Mouse (Mus musculus): ENCODE results near the gene Atf6. TPM values are rescaled to one million over a fixed set of nuclear protein-coding genes. Genes with fewer than 3 reads are reported as not detected.

Gene Atf6
- polyA plus RNA-seq, 1 experiment from 2014 or later: 11.5 TPM

- no peak overlapping the region for H3K9ac ChIP-seq (ENCODE audit: low read depth, low read length)
- H3K4me3 ChIP-seq (ENCODE audit: low read depth, low read length): no peak overlapping the region
- no peaks in the 10 kb centered on the region for H3K4me1 ChIP-seq (replicated peaks; ENCODE audit: control insufficient read depth, insufficient read depth, low read length)
- no peaks in the 10 kb centered on the region for H3K9me3 ChIP-seq (ENCODE audit: control insufficient read depth, low read length)
- no peaks in the 10 kb centered on the region for H3K36me3 ChIP-seq (ENCODE audit: control insufficient read depth, insufficient read depth, low read length)
- no peaks in the 10 kb centered on the region for H3K27me3 ChIP-seq (replicated peaks; ENCODE audit: control insufficient read depth, insufficient read depth, low read length)
- no peak for ATAC-seq (replicated peaks; ENCODE audit: low FRiP score)
- H3K27ac ChIP-seq (ENCODE audit: low read depth, low read length): no peak overlapping the region
- H3K4me2 ChIP-seq: no peak overlapping the region
- DNase-seq (ENCODE audit: low spot score): no peak
- WGBS: 73% methylated on average over 1 of the region's 1 CpGs
Observed at GRCm38 (mm10) chr1:170774431-170774830, 93.1 kb downstream of the Atf6 start.

- no peak for ATAC-seq (replicated peaks; ENCODE audit: low FRiP score)
- Histone ChIP-seq H3K9me3 (ENCODE audit: control insufficient read depth, low read length) (no peaks in the 10 kb centered on the region), H3K4me3 (ENCODE audit: low read depth, low read length) (no peak overlapping the region), H3K9ac (ENCODE audit: low read depth, low read length) (no peak overlapping the region), H3K4me1 (replicated peaks; ENCODE audit: control insufficient read depth, insufficient read depth, low read length) (no peaks in the 10 kb centered on the region), H3K27me3 (replicated peaks; ENCODE audit: control insufficient read depth, insufficient read depth, low read length) (no peaks in the 10 kb centered on the region), H3K27ac (ENCODE audit: low read depth, low read length) (no peak overlapping the region), H3K36me3 (ENCODE audit: control insufficient read depth, insufficient read depth, low read length) (no peaks in the 10 kb centered on the region), H3K4me2 (no peak overlapping the region)
- WGBS: 77% methylated on average over 4 of the region's 4 CpGs
- DNase-seq (ENCODE audit: low spot score): no peak
Observed at GRCm38 (mm10) chr1:170773506-170773905, 94.1 kb downstream of the Atf6 start.

- Histone ChIP-seq H3K36me3 (ENCODE audit: control insufficient read depth, insufficient read depth, low read length) (no peaks in the 10 kb centered on the region), H3K9ac (ENCODE audit: low read depth, low read length) (no peak overlapping the region), H3K4me1 (replicated peaks; ENCODE audit: control insufficient read depth, insufficient read depth, low read length) (no peaks in the 10 kb centered on the region), H3K27me3 (replicated peaks; ENCODE audit: control insufficient read depth, insufficient read depth, low read length) (no peaks in the 10 kb centered on the region), H3K27ac (ENCODE audit: low read depth, low read length) (no peak overlapping the region), H3K4me3 (ENCODE audit: low read depth, low read length) (no peak overlapping the region), H3K9me3 (ENCODE audit: control insufficient read depth, low read length) (no peaks in the 10 kb centered on the region), H3K4me2 (no peak overlapping the region)
- DNase-seq (ENCODE audit: low spot score) (no peak), ATAC-seq (replicated peaks; ENCODE audit: low FRiP score) (no peak)
- 78% methylated on average over 25 of the region's 25 CpGs for WGBS
Observed at GRCm38 (mm10) chr1:170771437-170772003, 96.1 kb downstream of the Atf6 start.

- no peaks in the 10 kb centered on the region for H3K27me3 ChIP-seq (replicated peaks; ENCODE audit: control insufficient read depth, insufficient read depth, low read length)
- no peak overlapping the region for H3K4me2 ChIP-seq
- no peak overlapping the region for H3K27ac ChIP-seq (ENCODE audit: low read depth, low read length)
- peaks cover 2% of the 10 kb centered on the region; the same call in 1 of the 2 replicates for H3K36me3 ChIP-seq (ENCODE audit: control insufficient read depth, insufficient read depth, low read length)
- ATAC-seq (replicated peaks; ENCODE audit: low FRiP score): no peak
- DNase-seq (ENCODE audit: low spot score): no peak
- H3K9me3 ChIP-seq (ENCODE audit: control insufficient read depth, low read length): no peaks in the 10 kb centered on the region
- H3K4me1 ChIP-seq (replicated peaks; ENCODE audit: control insufficient read depth, insufficient read depth, low read length): no peaks in the 10 kb centered on the region
- H3K9ac ChIP-seq (ENCODE audit: low read depth, low read length): no peak overlapping the region
- 91% methylated on average over 14 of the region's 14 CpGs for WGBS
- H3K4me3 ChIP-seq (ENCODE audit: low read depth, low read length): no peak overlapping the region
Observed at GRCm38 (mm10) chr1:170770691-170771090, 96.9 kb downstream of the Atf6 start.

- Histone ChIP-seq H3K4me3 (ENCODE audit: low read depth, low read length) (no peak overlapping the region), H3K9me3 (ENCODE audit: control insufficient read depth, low read length) (no peaks in the 10 kb centered on the region), H3K36me3 (ENCODE audit: control insufficient read depth, insufficient read depth, low read length) (peaks cover 5% of the 10 kb centered on the region; the same call in 1 of the 2 replicates), H3K9ac (ENCODE audit: low read depth, low read length) (no peak overlapping the region), H3K27me3 (replicated peaks; ENCODE audit: control insufficient read depth, insufficient read depth, low read length) (no peaks in the 10 kb centered on the region), H3K4me1 (replicated peaks; ENCODE audit: control insufficient read depth, insufficient read depth, low read length) (no peaks in the 10 kb centered on the region), H3K4me2 (no peak overlapping the region), H3K27ac (ENCODE audit: low read depth, low read length) (no peak overlapping the region)
- 84% methylated on average over 2 of the region's 2 CpGs for WGBS
- ATAC-seq (replicated peaks; ENCODE audit: low FRiP score) (no peak), DNase-seq (ENCODE audit: low spot score) (no peak)
Observed at GRCm38 (mm10) chr1:170766997-170767396, 100.6 kb downstream of the Atf6 start.

GRCm38 (mm10) chr1:170764798-170765197, 102.8 kb downstream of the Atf6 start:
- ATAC-seq (replicated peaks; ENCODE audit: low FRiP score): no peak
- H3K4me2 ChIP-seq: no peak overlapping the region
- 82% methylated on average over 1 of the region's 1 CpGs for WGBS

GRCm38 (mm10) chr1:170761634-170762033, 105.9 kb downstream of the Atf6 start:
- no peak overlapping the region for H3K27ac ChIP-seq (ENCODE audit: low read depth, low read length)
- H3K9me3 ChIP-seq (ENCODE audit: control insufficient read depth, low read length): no peaks in the 10 kb centered on the region
- H3K4me2 ChIP-seq: no peak overlapping the region
- H3K9ac ChIP-seq (ENCODE audit: low read depth, low read length): no peak overlapping the region
- ATAC-seq (replicated peaks; ENCODE audit: low FRiP score) (no peak), DNase-seq (ENCODE audit: low spot score) (no peak)
- 91% methylated on average over 1 of the region's 1 CpGs for WGBS
- H3K4me1 ChIP-seq (replicated peaks; ENCODE audit: control insufficient read depth, insufficient read depth, low read length): no peaks in the 10 kb centered on the region
- H3K27me3 ChIP-seq (replicated peaks; ENCODE audit: control insufficient read depth, insufficient read depth, low read length): no peaks in the 10 kb centered on the region
- peaks cover 5% of the 10 kb centered on the region; the same call in 1 of the 2 replicates for H3K36me3 ChIP-seq (ENCODE audit: control insufficient read depth, insufficient read depth, low read length)
- H3K4me3 ChIP-seq (ENCODE audit: low read depth, low read length): no peak overlapping the region

More at GRCm38 (mm10) chr1:170764798-170765197, 102.8 kb downstream of the Atf6 start:
- DNase-seq (ENCODE audit: low spot score): no peak
- Histone ChIP-seq H3K9me3 (ENCODE audit: control insufficient read depth, low read length) (no peaks in the 10 kb centered on the region), H3K4me1 (replicated peaks; ENCODE audit: control insufficient read depth, insufficient read depth, low read length) (no peaks in the 10 kb centered on the region), H3K4me3 (ENCODE audit: low read depth, low read length) (no peak overlapping the region), H3K27me3 (replicated peaks; ENCODE audit: control insufficient read depth, insufficient read depth, low read length) (no peaks in the 10 kb centered on the region), H3K27ac (ENCODE audit: low read depth, low read length) (no peak overlapping the region), H3K36me3 (ENCODE audit: control insufficient read depth, insufficient read depth, low read length) (peaks cover 5% of the 10 kb centered on the region; the same call in 1 of the 2 replicates), H3K9ac (ENCODE audit: low read depth, low read length) (no peak overlapping the region)

- DNase-seq (ENCODE audit: low spot score) (no peak), ATAC-seq (replicated peaks; ENCODE audit: low FRiP score) (no peak)
- 87% methylated on average over 5 of the region's 5 CpGs for WGBS
Observed at GRCm38 (mm10) chr1:170753597-170753996, 114.0 kb downstream of the Atf6 start.

GRCm38 (mm10) chr1:170751797-170752196, 115.8 kb downstream of the Atf6 start:
- ATAC-seq (replicated peaks; ENCODE audit: low FRiP score) (no peak), DNase-seq (ENCODE audit: low spot score) (no peak)
- Histone ChIP-seq H3K27me3 (replicated peaks; ENCODE audit: control insufficient read depth, insufficient read depth, low read length) (no peaks in the 10 kb centered on the region), H3K4me1 (replicated peaks; ENCODE audit: control insufficient read depth, insufficient read depth, low read length) (no peaks in the 10 kb centered on the region), H3K4me3 (ENCODE audit: low read depth, low read length) (no peak overlapping the region), H3K27ac (ENCODE audit: low read depth, low read length) (no peak overlapping the region), H3K9ac (ENCODE audit: low read depth, low read length) (no peak overlapping the region), H3K9me3 (ENCODE audit: control insufficient read depth, low read length) (no peaks in the 10 kb centered on the region), H3K36me3 (ENCODE audit: control insufficient read depth, insufficient read depth, low read length) (no peaks in the 10 kb centered on the region), H3K4me2 (no peak overlapping the region)
- WGBS: 87% methylated on average over 7 of the region's 7 CpGs

More at GRCm38 (mm10) chr1:170753597-170753996, 114.0 kb downstream of the Atf6 start:
- Histone ChIP-seq H3K9me3 (ENCODE audit: control insufficient read depth, low read length) (no peaks in the 10 kb centered on the region), H3K4me3 (ENCODE audit: low read depth, low read length) (no peak overlapping the region), H3K4me1 (replicated peaks; ENCODE audit: control insufficient read depth, insufficient read depth, low read length) (no peaks in the 10 kb centered on the region), H3K4me2 (no peak overlapping the region), H3K9ac (ENCODE audit: low read depth, low read length) (no peak overlapping the region), H3K27me3 (replicated peaks; ENCODE audit: control insufficient read depth, insufficient read depth, low read length) (no peaks in the 10 kb centered on the region), H3K36me3 (ENCODE audit: control insufficient read depth, insufficient read depth, low read length) (no peaks in the 10 kb centered on the region), H3K27ac (ENCODE audit: low read depth, low read length) (no peak overlapping the region)
